Mouse (Mus musculus): ENCODE data around the gene Dph3.

GRCm38 (mm10) chr14:32105663-32106062 is 20.1 kb upstream of the Dph3 start:
- TF ChIP-seq CTCF (IDR thresholded peaks at IDR 0.05; ENCODE audit: borderline replicate concordance, control insufficient read depth, extremely low read depth, insufficient read depth, low read length, poor library complexity): no peak
- TF ChIP-seq POLR2A (IDR thresholded peaks at IDR 0.05; ENCODE audit: control insufficient read depth, extremely low read depth, insufficient read depth, low read length, poor library complexity): no peak

All from thymus, adult 2 months (tissue).